Mouse (Mus musculus): ENCODE measurements around the gene Mycn.

The Mycn gene

GRCm38 (mm10) chr12:12920166-12921157, 21.3 kb downstream of the Mycn start:
- DNase-seq: no peak

- no peak for DNase-seq
Observed at GRCm38 (mm10) chr12:12916298-12916697, 25.4 kb downstream of the Mycn start.

- DNase-seq: no peak
Observed at GRCm38 (mm10) chr12:12910356-12910979, 31.2 kb downstream of the Mycn start.

- DNase-seq: no peak
Observed at GRCm38 (mm10) chr12:12909631-12910277, 32.0 kb downstream of the Mycn start.

- DNase-seq: no peak
Observed at GRCm38 (mm10) chr12:12906771-12907170, 34.9 kb downstream of the Mycn start.

- no peak for DNase-seq
Observed at GRCm38 (mm10) chr12:12906321-12906720, 35.4 kb downstream of the Mycn start.

GRCm38 (mm10) chr12:12905117-12905516, 36.6 kb downstream of the Mycn start:
- DNase-seq: no peak

- DNase-seq: peak; percentile 65
Observed at GRCm38 (mm10) chr12:12904512-12904953, 37.2 kb downstream of the Mycn start.

GRCm38 (mm10) chr12:12904086-12904485, 37.6 kb downstream of the Mycn start:
- no peak for DNase-seq

GRCm38 (mm10) chr12:12902403-12902802, 39.3 kb downstream of the Mycn start:
- no peak for DNase-seq

GRCm38 (mm10) chr12:12898356-12899126, 43.2 kb downstream of the Mycn start:
- DNase-seq: peak; percentile 12

GRCm38 (mm10) chr12:12893986-12894385, 47.7 kb downstream of the Mycn start:
- no peak for DNase-seq

- no peak for DNase-seq
Observed at GRCm38 (mm10) chr12:12886191-12886889, 55.4 kb downstream of the Mycn start.
